Mouse (Mus musculus): Measurements from ENCODE around the gene Serpina3g. TPM values are rescaled to one million over a fixed set of nuclear protein-coding genes. Genes with fewer than 3 reads are reported as not detected.

Serpina3g gene
- total and polyA plus RNA-seq, 3 experiments = 1.4 to 13.9 (median 11.7) TPM

- TF ChIP-seq HCFC1 (IDR thresholded peaks at IDR 0.05; ENCODE audit: low read depth, low read length) (no peak; the same call in 1 of the 2 replicates), GABPA (IDR thresholded peaks at IDR 0.05; ENCODE audit: insufficient replicate concordance, low read depth, low read length) (no peak), ZC3H11A (IDR thresholded peaks at IDR 0.05; ENCODE audit: low read depth, low read length) (no peak), USF1 (IDR thresholded peaks at IDR 0.05; ENCODE audit: low read depth, low read length) (no peak), IRF4 (IDR thresholded peaks at IDR 0.05; ENCODE audit: low read depth, low read length) (peak; percentile 100), SIN3A (IDR thresholded peaks at IDR 0.05; ENCODE audit: low read length) (no peak; the same call in 1 of the 2 replicates), ETS1 (conservative IDR thresholded peaks at IDR 0.05; ENCODE audit: low read depth, low read length) (peak; percentile 87), MYC (IDR thresholded peaks at IDR 0.05; ENCODE audit: low read depth, low read length) (peak; percentile 40; the same call in 1 of the 2 replicates), POLR2AphosphoS2 (IDR thresholded peaks at IDR 0.05; ENCODE audit: low read depth, low read length) (no peak), CTCF (conservative IDR thresholded peaks at IDR 0.05 in 1 of 2, IDR thresholded peaks at IDR 0.05 in 1 of 2; ENCODE audit: low read depth in 2 of 2, low read length in 2 of 2) (no peak), CHD2 (IDR thresholded peaks at IDR 0.05; ENCODE audit: low read length) (peak; percentile 84), E2F4 (IDR thresholded peaks at IDR 0.05; ENCODE audit: insufficient replicate concordance, low read depth, low read length) (no peak), MAZ (IDR thresholded peaks at IDR 0.05; ENCODE audit: low read depth, low read length) (peak; percentile 84), CHD1 (IDR thresholded peaks at IDR 0.05; ENCODE audit: low read depth, low read length) (no peak), MXI1 (IDR thresholded peaks at IDR 0.05; ENCODE audit: low read depth, low read length) (peak; percentile 40; the same call in 1 of the 2 replicates), POLR2A (IDR thresholded peaks at IDR 0.05; ENCODE audit: low read depth, low read length) (no peak; the same call in 1 of the 2 replicates), SMC3 (IDR thresholded peaks at IDR 0.05; ENCODE audit: low read depth, low read length) (peak; percentile 20; the same call in 1 of the 2 replicates), NRF1 (IDR thresholded peaks at IDR 0.05; ENCODE audit: low read depth, low read length) (0 out of 2 replicates have a peak, but pooled peaks have one; percentile 18), ZMIZ1 (IDR thresholded peaks at IDR 0.05; ENCODE audit: low read depth, low read length) (no peak), TCF12 (IDR thresholded peaks at IDR 0.05; ENCODE audit: low read depth, low read length) (peak; percentile 82)
These were observed 42.4 kb downstream of the Serpina3g start (continued) for GRCm38 (mm10) chr12:104278216-104279055.

- Histone ChIP-seq H3K9ac (ENCODE audit: insufficient read depth, low read depth) (0 out of 2 replicates have a peak overlapping the region, but pooled peaks have one; percentile 7), H3K4me2 (ENCODE audit: insufficient read depth, low read depth, poor library complexity, severe bottlenecking) (peak overlapping the region; percentile 69), H3K9me3 (replicated peaks; ENCODE audit: low read length) (peaks cover 3% of the 10 kb centered on the region), H3K27me3 (replicated peaks) (no peaks in the 10 kb centered on the region), H3K36me3 (replicated peaks in 1 of 2; ENCODE audit: control insufficient read depth in 1 of 2, insufficient read depth in 1 of 2, low read length in 1 of 2) (no peaks in the 10 kb centered on the region), H3K79me2 (replicated peaks; ENCODE audit: control insufficient read depth, extremely low read depth, insufficient read depth, poor library complexity, severe bottlenecking) (no peaks in the 10 kb centered on the region), H3K27ac (ENCODE audit: insufficient read depth, low read depth) (no peak overlapping the region), H3K4me3 (replicated peaks in 1 of 3; ENCODE audit: low read depth in 2 of 3, low read length in 2 of 3, poor library complexity in 1 of 3) (no peak overlapping the region), H3K4me1 (ENCODE audit: control insufficient read depth in 1 of 2, insufficient read depth in 2 of 2) (peaks cover 3 to 26% of the 10 kb centered on the region in 2 experiments)
- dilution Hi-C loops (cut with MboI; ENCODE audit: extremely low pct_ligation_motif_present, extremely low pct_unique_long_range_greater_than_20kb, low sequenced_read_pairs) (no loop called here), in situ Hi-C loops (cut with MboI; ENCODE audit: low pct_ligation_motif_present, low pct_unique_long_range_greater_than_20kb, low sequenced_read_pairs) (no loop called here)
- TF ChIP-seq JUND (conservative IDR thresholded peaks at IDR 0.05; ENCODE audit: low read depth, low read length) = no peak
- no peak for DNase-seq (ENCODE audit: extremely low read depth)
These were observed 43.0 kb downstream of the Serpina3g start for GRCm38 (mm10) chr12:104279056-104279435.

Data from CH12.LX (cell line).